Mouse (Mus musculus) kidney, postnatal 10 days (tissue): Measurements from ENCODE around the gene Sf3b4.
"Not testable (repeated sequence)": the region's sequence is repeated elsewhere in the genome, so short reads cannot be mapped to it uniquely, and the experiment has no call there.

Source experiments
- DNase-seq: peaks from one replicate; pipeline ENCODE4 v3.0.0; 2021; ENCODE audit warnings: mixed read lengths

The Sf3b4 gene

GRCm38 (mm10) chr3:96174042-96174441, 1.9 kb downstream of the Sf3b4 start:
- DNase-seq: not testable (repeated sequence)

- no peak for DNase-seq
These were observed 3.1 kb downstream of the Sf3b4 start for GRCm38 (mm10) chr3:96175251-96175650.

GRCm38 (mm10) chr3:96178427-96178826, 6.3 kb downstream of the Sf3b4 start:
- no peak for DNase-seq

GRCm38 (mm10) chr3:96178902-96179301, 6.8 kb downstream of the Sf3b4 start:
- no peak for DNase-seq

- DNase-seq: no peak
These were observed 7.4 kb downstream of the Sf3b4 start for GRCm38 (mm10) chr3:96179531-96179930.

GRCm38 (mm10) chr3:96180727-96181477, 8.8 kb downstream of the Sf3b4 start, which contains the start of gene Sv2a:
Gene Sv2a, plus strand, starts transcription at chr3:96181151.
- peak; percentile 79 for DNase-seq

GRCm38 (mm10) chr3:96181510-96182381, 9.6 kb downstream of the Sf3b4 start:
- no peak for DNase-seq

- no peak for DNase-seq
These were observed 10.2 kb downstream of the Sf3b4 start for GRCm38 (mm10) chr3:96182382-96182776.

- peak; percentile 22 for DNase-seq
These were observed 20.8 kb downstream of the Sf3b4 start for GRCm38 (mm10) chr3:96192977-96193376.

- no peak for DNase-seq
These were observed 22.8 kb downstream of the Sf3b4 start for GRCm38 (mm10) chr3:96194966-96195365.

GRCm38 (mm10) chr3:96195616-96196313, 23.6 kb downstream of the Sf3b4 start:
- DNase-seq: no peak

- no peak for DNase-seq
These were observed 24.5 kb downstream of the Sf3b4 start for GRCm38 (mm10) chr3:96196437-96197128.

GRCm38 (mm10) chr3:96197129-96197749, 25.1 kb downstream of the Sf3b4 start:
- peak; percentile 93 for DNase-seq

GRCm38 (mm10) chr3:96198181-96198580, 26.0 kb downstream of the Sf3b4 start:
- no peak for DNase-seq

GRCm38 (mm10) chr3:96198601-96199251, 26.6 kb downstream of the Sf3b4 start:
- not testable (repeated sequence) for DNase-seq

GRCm38 (mm10) chr3:96199731-96200130, 27.6 kb downstream of the Sf3b4 start:
- DNase-seq: no peak

- no peak for DNase-seq
These were observed 35.7 kb downstream of the Sf3b4 start for GRCm38 (mm10) chr3:96207819-96208218.

GRCm38 (mm10) chr3:96209242-96209641, 37.1 kb downstream of the Sf3b4 start:
- DNase-seq: peak; percentile 54

GRCm38 (mm10) chr3:96219191-96219641, 47.1 kb downstream of the Sf3b4 start:
- DNase-seq: no peak

GRCm38 (mm10) chr3:96219661-96220130, 47.6 kb downstream of the Sf3b4 start, which contains the start of the genes Bola1 and Hist2h2ab:
Gene Bola1, minus strand, starts transcription at chr3:96219709.
Gene Hist2h2ab, plus strand, starts transcription at chr3:96219865.
- DNase-seq: peak; percentile 77
